Mouse (Mus musculus) forebrain, embryonic 13.5 days (tissue): Measurements from ENCODE around the gene Olfr976. TPM values are rescaled to one million over a fixed set of nuclear protein-coding genes. Genes with fewer than 3 reads are reported as not detected.
A peak's percentile ranks its signal among the peaks of the same experiment; 100 is the strongest.
"Not testable (repeated sequence)": the region's sequence is repeated elsewhere in the genome, so short reads cannot be mapped to it uniquely, and the experiment has no call there.

Experiments
- ATAC-seq: fragments of 200-750 bp; cut with Nextera tagmentation; 2 replicates; pipeline ENCODE4 v1.8.0; 2017
- H3K27ac ChIP-seq: fragments of 300-500 bp; sonication (generic); 2 replicates; pipeline ENCODE4 v1.5.1; 2015; ENCODE audit warnings: inconsistent platforms, mild to moderate bottlenecking, moderate library complexity
- H3K27me3 ChIP-seq: fragments of 300-500 bp; sonication (generic); 2 replicates; pipeline ENCODE4 v1.6.1; 2015; ENCODE audit warnings: mild to moderate bottlenecking, inconsistent platforms
- H3K36me3 ChIP-seq: fragments of 300-500 bp; sonication (generic); 2 replicates; pipeline ENCODE4 v1.6.1; 2015; ENCODE audit warnings: mild to moderate bottlenecking, inconsistent platforms; ENCODE audit not compliant: poor library complexity, severe bottlenecking
- H3K4me1 ChIP-seq: fragments of 300-500 bp; sonication (generic); 2 replicates; pipeline ENCODE4 v1.6.1; 2015; ENCODE audit warnings: inconsistent platforms
- H3K4me2 ChIP-seq: fragments of 300-500 bp; sonication (generic); 2 replicates; pipeline ENCODE4 v1.6.1; 2015; ENCODE audit warnings: inconsistent platforms, mild to moderate bottlenecking, moderate library complexity
- H3K4me3 ChIP-seq: fragments of 300-500 bp; sonication (generic); 2 replicates; pipeline ENCODE4 v1.5.1; 2015; ENCODE audit warnings: mild to moderate bottlenecking, inconsistent platforms
- H3K9ac ChIP-seq: fragments of 300-500 bp; sonication (generic); 2 replicates; pipeline ENCODE4 v1.6.1; 2015; ENCODE audit warnings: mild to moderate bottlenecking, inconsistent platforms
- H3K9me3 ChIP-seq: fragments of 300-500 bp; sonication (generic); replicated peaks from 2 replicates; pipeline ENCODE4 v1.6.1; 2016; ENCODE audit warnings: inconsistent platforms
- WGBS: fragments of 180-500 bp; shearing (Covaris S2); methylation state at CpG from one replicate; pipeline ENCODE4 v1.1.7; 2015; 5-methylcytosine and 5-hydroxymethylcytosine counted together
- polyA plus RNA-seq: library from polyadenylated mRNA; unstranded; fragments of >200 nt; fragmentation: Nextera tagmentation; extraction: Ambion mirVana; gene quantifications from 2 replicates; pipeline ENCODE4 v1.2.1, GENCODE M21; 2015

Olfr976 gene
- not detected in 2 replicates for polyA plus RNA-seq

DNA sequence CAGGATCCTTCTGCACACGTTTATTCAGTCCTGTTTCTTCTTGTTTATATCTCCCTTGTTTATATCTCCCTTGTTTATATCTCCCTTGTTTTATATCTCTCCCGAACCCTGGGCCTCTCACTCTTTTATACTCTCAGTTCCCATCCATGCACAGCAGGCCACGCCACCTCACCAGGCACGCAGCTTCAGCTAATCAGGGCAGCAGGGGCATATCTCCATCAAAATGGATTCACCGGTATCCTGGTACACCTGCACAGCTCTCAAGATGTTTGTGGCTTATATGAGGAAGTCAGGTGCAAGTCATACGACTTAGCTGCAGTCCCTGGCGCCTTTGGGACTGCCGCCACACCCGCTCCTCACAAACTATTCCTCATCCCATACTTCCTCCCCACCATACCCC, at the start of gene Olfr976:
Gene Olfr976 (minus strand): TSS at position 101 of the 400 bp plus-strand sequence.
- ATAC-seq, H3K4me2 ChIP-seq, H3K36me3 ChIP-seq, H3K9me3 ChIP-seq, H3K9ac ChIP-seq, H3K4me1 ChIP-seq, H3K27ac ChIP-seq, H3K4me3 ChIP-seq, H3K27me3 ChIP-seq: not testable (repeated sequence)
- WGBS, result 86% methylated on average over 8 of the region's 9 CpGs

DNA sequence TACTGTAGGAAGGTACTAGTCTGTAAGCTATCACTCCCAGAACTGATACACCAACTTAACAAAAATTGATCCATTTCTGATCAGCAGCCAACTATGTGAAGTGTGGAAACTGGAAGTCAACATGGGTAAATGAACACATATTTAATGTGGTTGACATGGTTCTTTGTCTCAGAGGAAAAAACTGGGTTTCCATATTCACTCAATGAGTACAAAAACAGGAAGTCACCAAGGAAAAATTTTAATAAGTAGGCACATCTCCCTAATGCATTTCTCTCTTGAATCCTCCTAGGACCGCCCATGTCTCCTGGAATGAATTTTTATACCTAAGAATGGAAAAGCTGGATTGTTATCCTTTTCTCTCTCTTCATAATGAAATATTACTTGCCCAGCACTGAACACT, 48.5 kb upstream of the Olfr976 start, which contains the start of gene Olfr980:
Gene Olfr980 (minus strand): TSS at position 101 of the 400 bp plus-strand sequence.
- Histone ChIP-seq H3K27ac (no peak within 1 kb of the TSS), H3K4me2 (no peak within 1 kb of the TSS), H3K4me1 (no peaks in the 10 kb centered on the region), H3K9ac (no peak within 1 kb of the TSS), H3K36me3 (no peaks in the 10 kb centered on the region), H3K9me3 (no peaks in the 10 kb centered on the region), H3K4me3 (no peak within 1 kb of the TSS), H3K27me3 (no peaks in the 10 kb centered on the region)
- ATAC-seq, result no peak
- 97% methylated on average over 1 of the region's 1 CpGs for WGBS

DNA sequence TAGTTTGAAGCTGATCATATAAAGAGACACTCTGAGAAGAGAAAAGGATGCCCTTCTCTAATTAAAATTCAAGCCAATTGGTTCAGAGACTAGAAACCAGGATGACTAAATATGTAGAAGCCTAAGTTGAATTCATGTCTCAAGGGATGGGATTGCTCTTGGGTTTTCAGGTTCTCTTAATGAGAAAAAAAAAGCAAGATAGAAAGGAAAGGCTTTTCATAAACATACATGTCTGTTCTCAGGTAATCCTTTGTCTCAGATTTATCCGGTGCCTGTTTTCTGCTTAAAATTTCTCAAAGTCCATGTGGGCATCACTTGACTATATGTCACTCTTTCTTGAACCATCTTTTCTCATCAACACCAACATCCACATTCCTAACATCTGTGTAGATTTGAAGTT, 42.4 kb upstream of the Olfr976 start, which contains the start of gene Olfr979:
Gene Olfr979 (minus strand): TSS at position 101 of the 400 bp plus-strand sequence.
- H3K9me3 ChIP-seq, result no peaks in the 10 kb centered on the region
- H3K27me3 ChIP-seq, result no peaks in the 10 kb centered on the region
- 97% methylated on average over 1 of the region's 1 CpGs for WGBS
- H3K4me1 ChIP-seq, result no peaks in the 10 kb centered on the region
- no peak within 1 kb of the TSS for H3K27ac ChIP-seq
- no peak for ATAC-seq
- H3K4me2 ChIP-seq, result no peak within 1 kb of the TSS
- no peak within 1 kb of the TSS for H3K4me3 ChIP-seq
- H3K9ac ChIP-seq, result no peak within 1 kb of the TSS
- H3K36me3 ChIP-seq, result no peaks in the 10 kb centered on the region

DNA sequence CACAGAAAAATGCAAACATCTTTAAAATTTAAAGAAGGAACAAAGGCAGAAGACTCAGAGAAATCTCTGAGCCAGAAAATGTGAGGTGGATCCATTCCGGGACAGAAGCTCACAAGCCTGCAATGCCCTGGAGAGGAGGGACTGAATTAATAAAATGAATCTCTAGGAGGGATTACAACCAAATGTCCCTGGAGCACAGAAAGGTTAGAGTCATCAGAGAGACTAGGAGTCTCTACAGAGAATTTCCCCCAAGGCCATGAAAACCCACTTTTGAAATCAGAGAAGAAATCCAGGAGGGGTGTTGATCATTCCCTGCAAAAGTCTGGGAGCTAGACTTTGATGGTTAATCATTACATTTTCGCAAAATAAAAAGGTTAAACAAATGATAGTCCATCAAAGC, 30.9 kb upstream of the Olfr976 start, which contains the start of gene Olfr978:
Gene Olfr978 (plus strand): TSS at position 301 of the 400 bp plus-strand sequence.
- H3K27me3 ChIP-seq, result no peaks in the 10 kb centered on the region
- H3K4me3 ChIP-seq, result no peak within 1 kb of the TSS
- 83% methylated on average over 2 of the region's 2 CpGs for WGBS
- H3K9ac ChIP-seq, result no peak within 1 kb of the TSS
- no peak within 1 kb of the TSS for H3K4me2 ChIP-seq
- H3K9me3 ChIP-seq, result no peaks in the 10 kb centered on the region
- H3K36me3 ChIP-seq, result no peaks in the 10 kb centered on the region
- H3K27ac ChIP-seq, result no peak within 1 kb of the TSS
- no peak for ATAC-seq
- no peaks in the 10 kb centered on the region for H3K4me1 ChIP-seq

DNA sequence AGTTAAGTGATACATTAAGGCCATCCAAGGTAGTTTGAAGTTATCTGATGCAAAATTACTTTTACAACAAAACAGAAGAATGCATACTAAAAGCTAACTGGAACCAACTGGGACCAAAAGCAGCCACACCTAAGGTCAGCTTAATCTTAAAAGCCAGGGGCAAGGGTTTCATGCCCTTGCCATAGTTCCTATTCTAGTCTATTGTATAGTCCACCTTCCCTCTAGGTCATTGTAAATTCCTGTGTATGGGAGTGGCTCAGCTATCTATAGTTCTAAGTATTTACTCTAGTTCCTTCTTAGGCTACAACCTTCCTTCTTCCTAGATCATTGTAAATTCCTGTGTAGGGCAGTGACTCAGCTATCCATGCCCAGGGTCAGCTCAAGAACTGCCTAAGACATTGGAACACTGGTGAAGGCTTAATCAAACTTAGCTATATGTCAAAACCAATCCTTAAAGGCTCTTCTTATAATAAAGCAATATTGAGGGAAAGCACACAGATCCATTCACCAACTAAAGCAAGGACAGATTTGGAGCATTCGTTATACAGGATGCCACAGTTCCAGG, 15.7 kb upstream of the Olfr976 start:
- 91% methylated on average over 1 of the region's 1 CpGs for WGBS
- not testable (repeated sequence) for H3K27ac ChIP-seq, ATAC-seq, H3K4me2 ChIP-seq, H3K4me3 ChIP-seq, H3K27me3 ChIP-seq, H3K36me3 ChIP-seq, H3K9ac ChIP-seq, H3K4me1 ChIP-seq, H3K9me3 ChIP-seq

DNA sequence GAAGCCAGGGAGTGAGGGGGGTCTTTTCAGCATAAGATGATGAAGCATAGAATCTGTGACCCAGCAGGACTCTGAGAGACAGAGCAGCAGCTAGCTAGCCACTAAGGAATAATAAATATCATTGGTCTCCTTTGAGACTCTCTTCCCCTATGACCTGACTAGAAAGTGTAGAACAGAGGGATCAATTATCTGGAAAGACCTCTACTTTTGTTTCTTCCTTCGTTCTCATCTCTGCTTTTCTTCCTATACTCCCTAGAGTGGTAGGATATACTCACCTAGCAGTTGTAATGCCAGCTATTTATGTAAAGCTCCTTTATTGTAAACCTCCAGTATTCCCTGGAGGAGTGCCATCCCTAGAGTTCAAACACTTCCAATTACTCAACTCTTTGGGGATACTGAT, 9.0 kb downstream of the Olfr976 start, which contains the start of gene Olfr975:
Gene Olfr975 (minus strand): TSS at position 101 of the 400 bp plus-strand sequence.
- WGBS, result 61% methylated on average over 1 of the region's 1 CpGs
- no peak within 1 kb of the TSS for H3K27ac ChIP-seq
- no peak for ATAC-seq

DNA sequence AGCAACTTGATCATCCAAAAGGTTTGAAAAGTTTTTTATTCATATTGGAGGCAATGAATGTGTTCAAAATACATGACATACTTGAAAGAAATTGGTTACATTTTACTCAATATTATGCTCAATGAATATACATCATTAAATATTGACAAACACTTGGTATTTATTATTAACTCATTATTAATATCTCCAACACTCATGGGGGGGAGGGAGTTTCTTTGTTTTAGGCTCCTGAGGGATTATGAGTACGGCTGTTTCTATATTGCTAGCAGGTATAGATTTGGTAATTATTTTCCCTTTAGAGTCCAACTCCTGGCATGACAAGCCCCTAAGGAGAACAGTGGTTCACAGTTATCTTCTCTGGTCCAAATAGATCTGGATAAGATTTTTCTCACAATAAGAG, 23.7 kb downstream of the Olfr976 start, which contains the start of gene Olfr974:
Gene Olfr974 (plus strand): TSS at position 301 of the 400 bp plus-strand sequence.
- H3K27ac ChIP-seq, result no peak within 1 kb of the TSS
- H3K9me3 ChIP-seq, result no peaks in the 10 kb centered on the region
- no peak within 1 kb of the TSS for H3K4me2 ChIP-seq
- H3K4me3 ChIP-seq, result no peak within 1 kb of the TSS
- WGBS, result 89% methylated on average over 1 of the region's 1 CpGs
- no peak within 1 kb of the TSS for H3K9ac ChIP-seq
- no peak for ATAC-seq
- H3K36me3 ChIP-seq, result no peaks in the 10 kb centered on the region
- H3K4me1 ChIP-seq, result no peaks in the 10 kb centered on the region
- H3K27me3 ChIP-seq, result no peaks in the 10 kb centered on the region

More for the DNA sequence above, 9.0 kb downstream of the Olfr976 start, which contains the start of gene Olfr975:
- H3K4me3 ChIP-seq, result no peak within 1 kb of the TSS
- no peak within 1 kb of the TSS for H3K4me2 ChIP-seq
- no peaks in the 10 kb centered on the region for H3K9me3 ChIP-seq
- H3K36me3 ChIP-seq, result no peaks in the 10 kb centered on the region
- H3K4me1 ChIP-seq, result no peaks in the 10 kb centered on the region
- no peak within 1 kb of the TSS for H3K9ac ChIP-seq
- no peaks in the 10 kb centered on the region for H3K27me3 ChIP-seq

DNA sequence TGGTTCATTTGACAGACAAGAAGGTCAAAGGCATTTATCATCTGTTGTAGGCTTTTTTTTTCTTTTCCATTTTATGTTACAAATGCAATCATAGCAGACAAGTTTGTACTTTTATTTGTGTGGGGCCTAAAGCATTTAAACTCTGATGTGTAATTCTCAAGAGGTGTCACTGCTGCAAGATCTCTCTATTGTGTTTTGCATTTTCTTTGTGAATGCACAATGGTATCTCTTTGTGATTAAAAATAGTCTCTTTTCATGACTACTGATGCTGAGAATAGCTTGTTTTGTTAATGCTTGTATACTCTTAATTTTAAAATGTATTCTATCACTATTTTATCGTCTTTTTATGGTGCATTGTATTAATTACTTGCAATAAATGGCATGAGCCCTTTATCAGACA, 32.1 kb downstream of the Olfr976 start:
- H3K9me3 ChIP-seq, H3K4me1 ChIP-seq, H3K4me3 ChIP-seq, H3K9ac ChIP-seq, H3K27me3 ChIP-seq, H3K36me3 ChIP-seq, H3K4me2 ChIP-seq, H3K27ac ChIP-seq: not testable (repeated sequence)
- ATAC-seq, result peak; percentile 38; the same call in 1 of the 2 replicates
- 53% methylated on average over 1 of the region's 1 CpGs for WGBS

DNA sequence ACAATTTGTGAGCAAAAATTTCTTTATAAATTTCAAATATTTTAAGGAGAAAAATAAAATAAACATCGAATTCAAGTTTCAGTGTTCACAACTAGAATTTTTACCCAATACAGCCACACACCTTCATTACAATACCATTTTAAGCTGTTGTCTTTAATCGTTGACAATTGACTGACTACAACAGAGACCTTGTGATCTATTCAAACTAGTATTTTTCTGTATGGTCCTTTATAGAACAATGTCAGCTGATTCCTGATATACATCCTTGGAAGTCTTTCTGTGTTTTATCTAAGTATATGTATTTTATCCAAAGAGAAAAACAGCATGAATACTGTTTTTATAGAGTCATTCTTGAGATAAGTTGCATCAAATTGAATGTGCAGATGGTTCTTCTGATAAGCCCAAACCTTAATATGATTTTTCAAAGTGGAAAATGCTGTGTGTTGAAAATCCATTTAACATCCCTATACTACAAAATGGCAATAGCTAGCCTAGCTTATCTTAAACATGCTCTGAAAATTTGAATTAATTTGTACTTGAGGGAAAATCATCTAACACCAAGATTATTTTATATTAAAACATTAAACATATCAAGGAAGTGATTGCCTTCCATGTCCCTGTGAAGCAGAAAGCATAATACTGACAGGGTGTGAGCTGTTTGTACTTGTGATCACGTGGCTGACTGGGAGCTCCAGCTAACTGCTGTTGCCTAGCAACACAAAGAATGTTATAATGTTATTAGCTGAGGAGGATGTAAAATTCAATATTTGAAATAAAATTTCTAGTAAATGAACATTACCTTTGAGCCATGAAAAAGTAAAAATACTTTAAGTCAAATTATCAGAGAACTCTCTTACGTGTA, 32.7 kb downstream of the Olfr976 start:
- not testable (repeated sequence) for H3K27ac ChIP-seq, H3K36me3 ChIP-seq, H3K9ac ChIP-seq, H3K4me3 ChIP-seq, H3K27me3 ChIP-seq, H3K4me2 ChIP-seq, H3K4me1 ChIP-seq, H3K9me3 ChIP-seq
- no CpG with 5 or more reads among the region's 4 CpGs for WGBS
- peak; percentile 93 for ATAC-seq

DNA sequence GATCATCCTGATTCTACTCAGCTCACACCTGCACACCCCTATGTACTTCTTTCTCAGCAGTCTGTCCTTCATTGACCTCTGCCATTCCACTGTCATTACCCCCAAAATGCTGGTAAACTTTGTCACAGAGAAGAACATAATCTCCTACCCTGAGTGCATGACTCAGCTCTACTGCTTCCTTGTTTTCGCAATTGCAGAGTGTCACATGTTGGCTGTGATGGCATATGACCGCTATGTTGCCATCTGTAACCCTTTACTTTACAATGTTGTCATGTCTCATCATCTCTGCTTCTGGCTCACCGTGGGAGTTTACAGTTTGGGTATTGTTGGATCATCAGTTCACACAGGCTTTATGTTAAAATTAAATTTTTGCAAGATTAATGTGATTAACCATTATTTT, 51.0 kb downstream of the Olfr976 start:
- no peak overlapping the region for H3K9ac ChIP-seq
- H3K9me3 ChIP-seq, result no peaks in the 10 kb centered on the region
- no peak overlapping the region for H3K4me3 ChIP-seq
- ATAC-seq, result no peak
- no peak overlapping the region for H3K4me2 ChIP-seq
- no peaks in the 10 kb centered on the region for H3K27me3 ChIP-seq
- WGBS, result 90% methylated on average over 3 of the region's 3 CpGs
- no peaks in the 10 kb centered on the region for H3K4me1 ChIP-seq
- no peak overlapping the region for H3K27ac ChIP-seq
- no peaks in the 10 kb centered on the region for H3K36me3 ChIP-seq

DNA sequence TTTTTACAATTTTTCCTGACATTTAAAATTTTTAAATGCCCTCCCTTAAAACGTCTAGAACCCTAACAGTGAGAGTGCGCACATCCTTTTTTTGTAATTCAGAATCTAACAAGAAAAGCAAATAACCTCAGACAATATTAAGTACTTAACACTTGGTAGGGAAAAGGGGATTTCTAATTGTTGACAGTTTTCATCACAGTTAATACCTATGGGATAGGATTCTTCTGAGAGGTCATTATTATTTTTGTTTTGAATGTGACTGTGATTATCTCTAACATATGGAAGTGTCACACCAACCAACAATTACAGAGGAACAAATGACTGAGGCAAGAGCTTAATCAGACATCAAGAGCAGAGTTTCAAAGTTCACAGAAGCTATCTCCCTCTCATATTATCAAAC, 53.9 kb downstream of the Olfr976 start, which contains the start of gene Olfr229:
Gene Olfr229 (plus strand): TSS at position 301 of the 400 bp plus-strand sequence.
- ATAC-seq, result no peak
- Histone ChIP-seq H3K4me1 (no peaks in the 10 kb centered on the region), H3K27me3 (no peaks in the 10 kb centered on the region), H3K36me3 (no peaks in the 10 kb centered on the region), H3K9me3 (no peaks in the 10 kb centered on the region), H3K4me3 (no peak within 1 kb of the TSS), H3K4me2 (no peak within 1 kb of the TSS), H3K9ac (no peak within 1 kb of the TSS), H3K27ac (no peak within 1 kb of the TSS)
- 71% methylated on average over 2 of the region's 2 CpGs for WGBS

DNA sequence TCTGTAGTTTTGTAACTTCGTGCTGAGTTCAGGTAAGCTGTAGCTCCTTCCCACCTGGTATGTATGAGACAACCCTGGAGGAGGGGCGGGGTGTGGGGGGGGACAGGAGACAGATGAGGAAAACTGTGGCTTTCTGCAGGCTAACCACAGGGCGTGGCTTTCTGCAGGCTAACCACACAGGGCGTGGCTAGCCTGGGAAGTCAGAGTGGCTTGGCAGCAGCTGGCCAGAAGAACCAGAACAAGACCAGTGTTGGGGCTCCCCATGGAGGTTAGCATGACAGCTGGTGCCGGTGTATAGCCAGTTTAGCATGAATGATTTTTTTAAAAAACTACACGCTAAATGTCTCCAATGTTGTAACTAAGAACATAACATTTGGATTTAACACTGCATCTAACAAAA, 55.8 kb downstream of the Olfr976 start:
- Histone ChIP-seq H3K4me3 (no peak overlapping the region), H3K4me1 (no peaks in the 10 kb centered on the region), H3K36me3 (no peaks in the 10 kb centered on the region), H3K9me3 (no peaks in the 10 kb centered on the region), H3K9ac (no peak overlapping the region), H3K27me3 (no peaks in the 10 kb centered on the region), H3K27ac (no peak overlapping the region), H3K4me2 (no peak overlapping the region)
- no peak for ATAC-seq
- WGBS, result 81% methylated on average over 6 of the region's 6 CpGs
